Mouse (Mus musculus): ENCODE measurements around the gene Bicdl2. TPM values are rescaled to one million over a fixed set of nuclear protein-coding genes. Genes with fewer than 3 reads are reported as not detected.

Bicdl2 gene
- polyA plus RNA-seq (2015; fragmentation: Nextera tagmentation; extraction: Ambion mirVana): 1.2 TPM in 1 of 2 replicates, not detected in the other

GRCm38 (mm10) chr17:23660117-23660875 is at the start of gene Bicdl2:
Gene Bicdl2, plus strand, starts transcription at chr17:23660506.

GRCm38 (mm10) chr17:23644613-23645495 is 15.5 kb upstream of the Bicdl2 start, which contains the start of gene Mmp25:
Gene Mmp25, minus strand, starts transcription at chr17:23645277.

GRCm38 (mm10) chr17:23673424-23674073 is 13.2 kb downstream of the Bicdl2 start, which contains the start of the genes Hcfc1r1 and Thoc6:
Gene Hcfc1r1, plus strand, starts transcription at chr17:23673596.
Gene Thoc6, minus strand, starts transcription at chr17:23673882.

GRCm38 (mm10) chr17:23677236-23677679 is 17.0 kb downstream of the Bicdl2 start, which contains the start of gene Tnfrsf12a:
Gene Tnfrsf12a, minus strand, starts transcription at chr17:23677468.

GRCm38 (mm10) chr17:23679127-23679835 is 19.0 kb downstream of the Bicdl2 start, which contains the start of gene Cldn6:
Gene Cldn6, plus strand, starts transcription at chr17:23679249.

GRCm38 (mm10) chr17:23683856-23684672 is 23.8 kb downstream of the Bicdl2 start, which contains the start of gene Cldn9:
Gene Cldn9, minus strand, starts transcription at chr17:23684026.

Other genes starting within 250 kb of the Bicdl2 start
- not detected in 2 replicates for gene Vmn2r117, start 180.8 kb upstream of the Bicdl2 start, polyA plus RNA-seq (2015; fragmentation: Nextera tagmentation; extraction: Ambion mirVana)
- gene Zfp213, start 96.3 kb upstream of the Bicdl2 start, polyA plus RNA-seq (2015; fragmentation: Nextera tagmentation; extraction: Ambion mirVana): 6.6 and 7.5 TPM in 2 replicates
- 4.7 and 5.1 TPM in 2 replicates for gene Zfp13, start 61.0 kb upstream of the Bicdl2 start, polyA plus RNA-seq (2015; fragmentation: Nextera tagmentation; extraction: Ambion mirVana)
- not detected in 2 replicates for gene Zscan10, start 59.6 kb upstream of the Bicdl2 start, polyA plus RNA-seq (2015; fragmentation: Nextera tagmentation; extraction: Ambion mirVana)
- 0.14 and 0.41 TPM in 2 replicates for gene Mmp25, start 15.2 kb upstream of the Bicdl2 start, polyA plus RNA-seq (2015; fragmentation: Nextera tagmentation; extraction: Ambion mirVana)
- gene Hcfc1r1, start 13.1 kb downstream of the Bicdl2 start, polyA plus RNA-seq (2015; fragmentation: Nextera tagmentation; extraction: Ambion mirVana): 353 and 354 TPM in 2 replicates
- gene Thoc6, start 13.4 kb downstream of the Bicdl2 start, polyA plus RNA-seq (2015; fragmentation: Nextera tagmentation; extraction: Ambion mirVana): 22.8 and 25.1 TPM in 2 replicates
- gene Tnfrsf12a, start 17.0 kb downstream of the Bicdl2 start, polyA plus RNA-seq (2015; fragmentation: Nextera tagmentation; extraction: Ambion mirVana): 64.2 and 68.3 TPM in 2 replicates
- not detected in 2 replicates for gene Cldn6, start 18.7 kb downstream of the Bicdl2 start, polyA plus RNA-seq (2015; fragmentation: Nextera tagmentation; extraction: Ambion mirVana)
- 1.3 and 1.5 TPM in 2 replicates for gene Cldn9, start 23.5 kb downstream of the Bicdl2 start, polyA plus RNA-seq (2015; fragmentation: Nextera tagmentation; extraction: Ambion mirVana)
- 0.81 and 0.83 TPM in 2 replicates for gene 1520401A03Rik, start 62.3 kb downstream of the Bicdl2 start, polyA plus RNA-seq (2015; fragmentation: Nextera tagmentation; extraction: Ambion mirVana)
- 11.1 and 12.5 TPM in 2 replicates for gene Pkmyt1, start 65.8 kb downstream of the Bicdl2 start, polyA plus RNA-seq (2015; fragmentation: Nextera tagmentation; extraction: Ambion mirVana)
- 9.9 and 15.9 TPM in 2 replicates for gene Paqr4, start 80.4 kb downstream of the Bicdl2 start, polyA plus RNA-seq (2015; fragmentation: Nextera tagmentation; extraction: Ambion mirVana)
- gene Kremen2, start 85.3 kb downstream of the Bicdl2 start, polyA plus RNA-seq (2015; fragmentation: Nextera tagmentation; extraction: Ambion mirVana): 0.35 and 1.5 TPM in 2 replicates
- gene Flywch1, start 111.1 kb downstream of the Bicdl2 start, polyA plus RNA-seq (2015; fragmentation: Nextera tagmentation; extraction: Ambion mirVana): 33.8 and 34.1 TPM in 2 replicates
- gene Flywch2, start 125.6 kb downstream of the Bicdl2 start, polyA plus RNA-seq (2015; fragmentation: Nextera tagmentation; extraction: Ambion mirVana): 11.9 and 13.5 TPM in 2 replicates
- 234 and 263 TPM in 2 replicates for gene Srrm2, start 130.0 kb downstream of the Bicdl2 start, polyA plus RNA-seq (2015; fragmentation: Nextera tagmentation; extraction: Ambion mirVana)
- gene Elob, start 168.6 kb downstream of the Bicdl2 start, polyA plus RNA-seq (2015; fragmentation: Nextera tagmentation; extraction: Ambion mirVana): 1,095 and 1,181 TPM in 2 replicates
- gene Prss33, start 175.6 kb downstream of the Bicdl2 start, polyA plus RNA-seq (2015; fragmentation: Nextera tagmentation; extraction: Ambion mirVana): not detected in 2 replicates
- not detected in 2 replicates for gene Prss32, start 183.3 kb downstream of the Bicdl2 start, polyA plus RNA-seq (2015; fragmentation: Nextera tagmentation; extraction: Ambion mirVana)
- not detected in 2 replicates for gene Prss41, start 183.7 kb downstream of the Bicdl2 start, polyA plus RNA-seq (2015; fragmentation: Nextera tagmentation; extraction: Ambion mirVana)
- not detected in 2 replicates for gene Prss21, start 207.6 kb downstream of the Bicdl2 start, polyA plus RNA-seq (2015; fragmentation: Nextera tagmentation; extraction: Ambion mirVana)
- not detected in 2 replicates for gene Dcpp1, start 220.4 kb downstream of the Bicdl2 start, polyA plus RNA-seq (2015; fragmentation: Nextera tagmentation; extraction: Ambion mirVana)
- gene Dcpp2, start 220.4 kb downstream of the Bicdl2 start, polyA plus RNA-seq (2015; fragmentation: Nextera tagmentation; extraction: Ambion mirVana): not detected in 2 replicates

All from skeletal muscle tissue, postnatal 0 days (tissue).